Mouse (Mus musculus): Measurements from ENCODE around the gene Samd7.

Samd7 gene

DNA sequence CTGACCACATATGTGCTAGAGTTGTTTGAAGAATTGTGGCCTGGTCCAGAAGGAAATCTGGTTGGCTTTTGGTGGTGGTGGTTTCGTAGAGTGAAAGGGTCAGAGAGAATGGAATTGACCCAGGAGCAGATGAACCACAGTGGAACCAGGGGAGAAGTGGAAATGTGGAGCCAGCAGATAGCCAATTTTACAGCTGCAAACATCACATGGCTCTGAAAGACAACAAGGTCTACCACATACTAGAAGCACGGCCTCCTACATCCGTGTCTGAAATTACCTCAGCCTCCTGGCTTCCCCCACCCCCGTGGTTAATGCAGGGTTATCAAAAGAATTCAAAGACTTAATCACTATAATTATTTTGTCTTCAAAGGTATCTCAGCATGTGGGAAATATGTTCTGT is 18.8 kb downstream of the Samd7 start:
- DNase-seq (ENCODE audit: low read depth, low spot score) = no peak

DNA sequence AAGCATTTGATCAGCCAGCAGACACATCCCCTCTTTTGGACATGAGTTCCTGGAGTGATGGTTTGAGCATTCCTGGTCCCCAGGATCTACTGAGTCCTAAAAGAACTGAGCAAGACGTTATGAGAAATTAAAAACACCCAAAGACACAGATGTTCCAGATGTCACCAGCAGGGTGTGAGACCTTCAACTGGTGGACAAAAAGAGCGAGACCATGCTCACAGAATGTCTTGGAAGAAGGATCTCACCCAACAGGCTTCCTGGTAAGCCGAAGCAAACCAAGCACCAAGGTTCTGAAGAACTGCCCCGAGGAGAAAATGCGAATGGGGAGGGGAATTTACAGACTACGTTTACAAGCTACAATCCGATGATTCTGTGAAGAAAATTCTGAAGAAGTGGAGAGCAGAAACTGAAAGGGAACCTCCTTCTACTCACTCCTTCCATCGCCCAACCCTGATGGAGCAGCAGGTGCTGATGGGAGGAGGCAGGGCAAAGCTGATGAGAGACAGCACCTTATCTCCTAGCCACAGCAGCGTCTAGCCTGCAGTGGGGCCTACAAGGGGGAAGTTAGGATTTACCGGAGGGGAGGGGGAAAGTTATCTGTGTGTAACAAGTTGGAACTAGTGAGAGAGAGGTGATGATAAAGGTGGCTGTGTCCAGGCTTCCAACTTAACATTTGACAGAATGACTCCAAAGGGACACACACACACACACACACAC is 19.4 kb downstream of the Samd7 start:
- no peak for DNase-seq (ENCODE audit: low read depth, low spot score)

DNA sequence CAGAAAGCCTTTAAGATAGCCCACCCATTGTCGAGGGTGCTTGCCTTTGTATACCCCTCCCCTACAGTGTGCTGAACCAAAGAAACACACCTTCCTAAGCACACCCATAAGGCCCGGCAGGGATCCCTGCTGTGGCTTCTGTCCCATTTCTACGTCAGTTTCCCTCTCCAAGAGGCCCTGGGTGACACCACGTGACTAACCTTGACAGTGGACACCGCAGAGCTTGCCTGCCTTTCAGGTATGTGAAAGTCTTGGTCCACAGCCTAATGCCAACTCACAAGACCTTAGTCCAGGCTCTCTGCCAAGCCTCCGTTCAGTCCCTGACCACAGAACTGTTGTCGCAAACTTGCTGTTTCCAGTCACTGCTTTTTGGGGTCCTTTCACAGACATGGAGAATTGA is 20.1 kb downstream of the Samd7 start:
- no peak for DNase-seq (ENCODE audit: low read depth, low spot score)

DNA sequence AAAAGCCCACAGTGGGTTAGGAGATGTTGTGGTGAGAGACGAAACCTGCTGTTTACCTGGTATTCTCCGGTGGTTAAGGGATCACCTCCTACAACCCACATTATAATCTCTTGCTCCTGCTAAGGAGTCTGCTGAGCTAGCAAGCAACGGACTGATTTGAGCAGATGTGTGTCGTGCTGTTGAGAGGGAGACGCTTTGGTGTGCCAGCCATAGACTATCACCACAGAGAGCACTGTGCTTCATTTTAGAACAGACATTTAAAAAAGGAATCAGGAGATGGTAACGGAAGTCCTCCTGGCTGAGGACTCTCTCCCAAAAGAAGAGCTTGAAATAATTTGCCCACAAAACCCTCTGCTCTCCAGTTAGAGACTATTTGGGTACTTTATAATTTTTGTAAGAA is 21.2 kb downstream of the Samd7 start:
- DNase-seq (ENCODE audit: low read depth, low spot score) = no peak

DNA sequence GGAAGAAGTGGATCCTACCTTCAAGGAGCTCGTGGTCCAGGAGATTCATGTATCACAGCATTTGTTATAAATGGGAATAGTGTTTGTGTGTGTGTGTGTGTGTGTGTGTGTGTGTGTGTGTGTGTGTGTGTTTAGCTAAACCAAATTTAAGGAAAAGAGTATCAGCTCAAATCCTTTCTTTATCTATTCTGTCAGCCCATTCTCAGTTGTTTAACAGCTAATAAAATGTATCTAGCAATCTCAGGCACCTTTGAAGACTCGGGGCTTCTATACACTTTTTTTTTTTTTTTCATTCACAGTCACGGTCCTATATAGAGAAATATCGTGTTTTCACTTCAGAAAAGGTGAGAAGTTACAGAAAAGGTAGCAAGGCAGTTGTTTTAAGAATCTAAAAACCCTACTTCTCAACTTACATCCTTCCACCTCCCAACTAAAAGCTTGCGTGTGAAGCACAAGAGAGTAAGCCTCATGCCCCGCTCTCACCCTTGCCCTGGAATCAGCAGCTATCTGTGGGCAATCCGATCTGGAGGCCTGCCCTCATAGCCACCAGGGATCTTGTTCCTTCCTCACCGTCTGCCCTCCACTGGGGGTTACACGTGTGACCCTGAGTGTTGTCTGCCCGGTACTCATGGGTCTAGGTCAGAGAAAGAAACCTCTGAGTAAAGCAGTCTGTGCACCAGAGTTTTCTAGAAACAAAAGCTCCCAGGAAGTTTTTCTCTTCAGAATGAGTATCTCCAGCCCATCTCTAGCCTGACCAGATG is 23.8 kb downstream of the Samd7 start:
- no peak for DNase-seq (ENCODE audit: low read depth, low spot score)

DNA sequence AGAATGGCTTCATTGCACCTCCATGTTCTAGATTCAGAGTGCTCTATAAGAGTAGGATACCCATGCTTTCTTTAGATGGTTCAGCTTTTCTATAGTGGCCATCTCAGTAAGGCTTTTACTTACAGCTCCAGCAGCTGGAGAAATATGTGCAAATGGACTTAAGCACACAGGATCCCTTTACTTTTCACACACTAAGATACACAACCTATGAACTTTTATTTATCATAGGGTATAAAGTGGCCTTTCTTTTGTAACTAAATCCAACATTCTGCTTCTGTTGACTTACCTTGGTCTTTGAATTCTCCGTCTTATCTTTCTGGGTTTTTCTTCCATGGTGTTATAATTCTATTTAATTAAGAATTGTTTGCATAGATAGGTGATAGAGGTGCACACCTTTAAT is 25.5 kb downstream of the Samd7 start:
- DNase-seq (ENCODE audit: low read depth, low spot score) = no peak

DNA sequence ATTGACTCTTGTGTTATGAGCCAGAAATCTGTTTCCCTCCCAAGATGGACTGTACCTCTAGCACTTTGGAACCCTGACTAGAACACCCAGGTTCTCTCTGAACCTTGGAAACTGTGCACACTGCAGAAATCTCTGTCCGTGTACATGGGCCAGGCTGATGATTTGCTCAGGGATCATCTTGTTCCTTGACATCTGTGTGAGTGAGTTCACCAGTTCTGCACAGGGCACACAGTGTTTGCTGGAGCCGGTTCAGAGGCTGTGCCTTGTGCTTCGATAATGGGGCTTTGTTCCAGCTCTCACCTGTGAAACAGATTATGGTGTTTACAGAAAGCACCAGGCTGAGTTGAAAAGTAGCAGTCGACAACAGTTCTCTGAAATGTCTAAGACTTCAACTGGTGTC is 26.5 kb downstream of the Samd7 start:
- no peak for DNase-seq (ENCODE audit: low read depth, low spot score)

DNA sequence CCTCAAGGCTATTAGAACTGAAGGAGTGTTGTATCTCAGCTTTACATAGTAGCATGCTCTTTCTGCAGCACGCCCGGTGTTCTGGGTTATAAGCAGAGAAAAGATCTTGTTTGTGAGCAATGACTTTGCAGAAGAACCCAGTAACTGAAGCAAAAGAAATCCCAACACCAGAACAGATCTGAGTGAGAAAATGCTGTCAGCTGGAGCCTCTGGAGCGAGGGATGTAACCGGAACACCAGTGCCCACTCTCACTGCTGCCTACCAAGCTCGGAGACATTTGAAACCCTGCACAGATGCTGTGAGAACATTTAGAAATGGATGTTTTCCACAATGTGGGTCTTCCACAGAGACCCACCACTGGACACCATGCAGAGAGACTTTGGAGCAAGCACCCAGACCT is 28.6 kb downstream of the Samd7 start:
- no peak for DNase-seq (ENCODE audit: low read depth, low spot score)

DNA sequence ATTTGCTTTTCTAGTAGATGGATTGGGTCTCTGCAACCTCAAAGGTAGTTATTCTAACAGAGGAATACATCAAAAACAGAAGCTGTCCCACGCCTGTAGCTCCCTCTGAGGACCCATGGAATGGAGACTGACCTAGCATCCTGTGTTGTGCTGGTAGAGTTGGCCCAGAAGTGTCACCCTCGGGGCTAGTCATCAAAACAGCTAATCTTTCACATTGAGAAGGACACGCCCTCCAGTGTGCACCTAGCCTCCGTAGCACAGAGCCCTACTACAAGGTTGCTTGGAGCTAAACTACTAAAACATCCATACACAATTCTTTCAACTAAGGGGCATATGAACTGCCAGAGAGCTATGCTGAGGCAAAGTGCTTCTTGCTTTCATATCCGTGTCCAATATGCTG is 31.9 kb downstream of the Samd7 start:
- no peak for DNase-seq (ENCODE audit: low read depth, low spot score)

DNA sequence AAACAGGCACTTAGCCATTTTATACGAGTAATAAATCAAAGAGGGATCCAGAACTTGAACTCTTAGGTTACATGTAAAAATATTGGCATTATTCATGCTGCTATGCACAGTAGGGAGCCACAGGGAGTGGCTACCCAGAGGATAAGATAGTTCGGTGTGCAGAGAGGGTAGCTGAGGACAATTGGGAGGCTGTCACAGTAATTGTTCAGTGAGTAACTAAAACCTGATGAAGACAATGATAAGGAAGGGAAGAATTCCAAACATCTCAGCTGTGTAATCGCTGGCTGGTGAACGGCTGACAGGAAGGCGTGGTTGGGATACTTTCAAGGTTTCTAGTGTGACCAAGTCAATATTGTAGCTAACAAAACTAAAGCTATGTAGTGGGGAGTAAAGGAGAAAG is 42.4 kb downstream of the Samd7 start:
- DNase-seq (ENCODE audit: low read depth, low spot score) = no peak

DNA sequence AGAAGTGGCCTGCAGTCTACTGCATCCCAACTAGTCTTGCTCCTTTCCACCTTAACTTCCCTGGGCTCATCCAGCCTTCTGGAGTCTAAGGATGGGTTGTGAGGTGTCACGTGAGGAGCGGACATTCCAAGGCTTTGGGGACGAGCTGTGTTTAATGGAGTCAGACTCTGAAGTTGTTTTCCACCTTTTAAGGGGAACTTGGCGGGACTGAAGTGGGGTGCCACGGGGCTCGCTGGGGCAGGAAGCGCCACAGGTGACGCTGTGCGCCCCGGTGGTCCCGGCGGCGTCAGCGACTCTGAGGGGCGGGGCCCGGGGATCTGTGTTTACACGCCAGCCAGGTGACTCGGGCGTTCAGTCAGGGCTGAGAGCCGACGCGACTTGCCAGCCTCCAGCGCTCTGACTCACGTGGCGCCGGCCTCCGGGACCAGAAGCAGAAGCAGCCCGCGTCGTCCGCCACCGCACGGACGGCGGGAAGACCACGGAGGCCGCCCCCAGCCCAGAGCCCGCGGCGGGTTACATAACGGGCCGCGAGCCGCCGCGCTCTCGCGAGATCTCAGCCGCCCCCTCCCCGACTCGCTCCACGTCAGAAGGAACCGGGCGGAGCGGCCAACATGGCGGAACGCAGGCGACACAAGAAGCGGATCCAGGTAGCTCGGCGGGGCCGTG is 46.8 kb downstream of the Samd7 start, which contains the start of gene Sec62:
Gene Sec62 (plus strand): TSS at position 139 of the 666 bp plus-strand sequence.
- DNase-seq (ENCODE audit: low read depth, low spot score) = peak; percentile 87

DNA sequence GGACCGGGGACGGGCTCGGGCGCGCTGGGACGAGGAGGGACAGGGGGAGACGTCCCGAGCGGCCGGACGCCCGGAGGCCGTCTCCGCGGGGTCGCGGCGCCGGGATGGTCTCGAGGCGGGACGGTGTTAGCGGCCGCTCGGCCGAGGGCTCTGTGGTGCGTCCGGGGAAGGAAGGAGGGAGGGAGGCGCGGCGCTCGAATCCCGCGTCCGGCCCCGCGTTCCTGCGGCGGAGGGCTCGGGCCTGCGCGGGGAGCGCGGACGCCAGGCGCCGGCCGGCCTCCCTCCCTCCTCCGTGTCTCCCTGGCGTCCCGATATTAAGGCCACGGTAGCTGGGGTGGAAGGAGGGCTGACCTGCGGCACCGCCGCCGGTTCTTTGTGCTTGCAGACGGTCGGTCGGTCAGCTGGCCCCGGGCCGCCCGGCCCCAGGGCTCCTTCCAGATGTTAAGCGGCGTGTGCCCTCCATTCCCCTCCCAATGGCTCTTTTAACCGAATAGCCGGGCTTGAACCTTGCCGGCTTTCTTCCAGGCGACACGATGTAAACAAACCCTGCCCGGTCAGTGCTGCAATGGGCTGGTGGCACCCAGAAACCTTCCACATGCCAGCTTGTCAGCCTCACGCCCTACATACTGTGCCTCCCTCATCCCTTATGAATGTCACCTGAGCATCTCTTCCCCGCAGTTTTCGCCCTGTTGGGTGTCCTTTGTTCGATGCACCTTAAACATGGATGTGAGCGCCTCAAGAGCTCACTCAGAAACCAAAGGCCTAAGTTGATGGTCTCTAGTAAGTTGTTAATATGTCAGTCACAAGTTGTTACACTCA is 47.5 kb downstream of the Samd7 start:
- no peak for DNase-seq (ENCODE audit: low read depth, low spot score)

DNA sequence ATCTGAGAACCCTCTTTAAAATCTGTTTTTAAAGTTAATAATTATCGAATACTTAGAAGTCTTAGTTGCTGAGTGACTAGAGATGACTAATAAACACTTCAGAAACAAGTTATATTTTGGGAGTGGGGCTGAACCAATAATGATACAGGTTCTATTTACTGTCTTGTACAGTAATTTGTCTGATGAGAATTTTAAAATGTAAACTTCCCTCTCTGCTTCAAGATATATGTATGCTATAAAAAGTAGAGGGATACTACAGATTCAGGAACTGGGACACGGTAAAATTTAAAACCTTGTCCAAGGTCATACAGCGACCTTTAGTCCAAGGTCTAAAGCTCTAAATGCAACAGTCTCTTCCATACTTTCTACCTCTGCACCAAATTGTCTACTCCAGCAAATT is 56.1 kb downstream of the Samd7 start:
- DNase-seq (ENCODE audit: low read depth, low spot score) = no peak

DNA sequence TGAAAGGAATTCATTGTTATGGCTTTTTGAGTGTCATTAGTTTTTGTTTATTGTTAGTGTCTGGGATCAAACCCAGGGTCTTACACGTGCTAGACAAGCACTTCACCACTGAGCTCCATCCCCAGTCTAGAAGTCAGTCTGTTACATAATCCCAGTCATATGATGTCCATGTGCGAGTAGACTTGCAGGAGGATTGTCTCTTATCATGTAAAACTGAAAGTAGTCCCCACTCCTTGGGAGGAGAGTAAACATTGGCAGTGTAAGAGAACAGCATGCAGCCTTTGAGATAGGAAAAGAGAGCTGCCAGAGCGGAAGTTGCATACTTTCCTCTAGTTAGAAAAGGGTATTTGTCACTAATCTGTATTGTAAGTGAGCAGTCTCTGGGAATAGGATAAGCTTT is 66.8 kb downstream of the Samd7 start:
- DNase-seq (ENCODE audit: low read depth, low spot score) = no peak

Measured in retina, postnatal 7 days (tissue).